Mouse (Mus musculus): ENCODE measurements around the gene Cd24a.

Cd24a gene

DNA sequence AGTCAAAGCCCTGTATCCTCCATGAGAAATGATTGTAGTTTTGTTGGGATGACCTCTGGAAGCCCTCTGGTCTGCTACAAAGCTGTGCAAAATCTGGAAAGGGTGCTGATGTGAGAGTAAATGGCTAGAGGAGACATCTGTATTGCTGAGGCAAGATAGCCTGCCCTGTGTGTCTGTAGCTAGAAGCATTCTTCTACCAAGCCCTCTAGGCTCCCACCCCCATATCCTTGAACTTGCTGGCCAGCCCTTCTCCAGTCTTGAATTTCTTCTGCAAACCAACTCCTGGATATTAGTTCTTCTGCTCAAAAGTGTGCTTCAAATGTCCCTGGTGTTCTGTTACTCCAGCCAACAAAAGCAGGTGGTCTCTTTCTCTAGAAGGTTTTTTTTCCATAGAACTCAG, 51.8 kb downstream of the Cd24a start:
- no peak for DNase-seq

DNA sequence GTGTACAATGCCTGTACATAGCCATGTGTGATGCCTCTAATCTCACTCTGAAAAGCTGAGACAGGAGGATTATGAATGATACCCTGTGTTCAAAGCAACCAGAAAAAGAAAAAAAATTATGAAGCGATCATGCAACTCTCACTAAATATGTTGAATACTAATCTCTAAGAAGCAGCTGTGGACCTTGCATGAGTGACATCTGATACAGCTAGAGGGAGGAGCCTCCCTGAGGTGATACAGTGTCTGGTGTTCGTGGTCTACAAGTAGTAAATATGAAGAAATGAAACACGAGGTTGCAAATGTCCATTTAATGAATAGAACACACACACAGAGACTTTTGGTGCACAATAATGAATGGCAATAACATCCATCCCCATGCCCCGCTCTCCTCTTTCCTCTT, 52.5 kb downstream of the Cd24a start:
- DNase-seq: no peak

DNA sequence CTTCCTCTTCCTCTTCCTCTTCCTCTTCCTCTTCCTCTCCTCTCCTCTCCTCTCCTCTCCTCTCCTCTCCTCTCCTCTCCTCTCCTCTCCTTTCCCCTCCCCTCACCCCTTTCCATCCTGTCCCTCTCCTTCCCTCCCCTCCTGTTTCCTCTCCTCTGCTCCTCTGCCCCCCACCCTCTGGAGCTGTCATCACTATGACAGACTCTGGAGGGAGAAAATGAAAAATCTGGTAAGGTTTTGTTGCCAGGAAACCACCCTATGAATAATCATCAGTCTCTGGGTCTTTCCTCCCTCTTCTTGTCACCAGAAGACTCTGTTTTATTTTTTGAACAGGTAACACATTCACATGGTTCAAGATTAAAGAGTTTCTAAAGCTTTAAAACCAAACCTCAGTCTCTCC, 53.0 kb downstream of the Cd24a start:
- no peak for DNase-seq

DNA sequence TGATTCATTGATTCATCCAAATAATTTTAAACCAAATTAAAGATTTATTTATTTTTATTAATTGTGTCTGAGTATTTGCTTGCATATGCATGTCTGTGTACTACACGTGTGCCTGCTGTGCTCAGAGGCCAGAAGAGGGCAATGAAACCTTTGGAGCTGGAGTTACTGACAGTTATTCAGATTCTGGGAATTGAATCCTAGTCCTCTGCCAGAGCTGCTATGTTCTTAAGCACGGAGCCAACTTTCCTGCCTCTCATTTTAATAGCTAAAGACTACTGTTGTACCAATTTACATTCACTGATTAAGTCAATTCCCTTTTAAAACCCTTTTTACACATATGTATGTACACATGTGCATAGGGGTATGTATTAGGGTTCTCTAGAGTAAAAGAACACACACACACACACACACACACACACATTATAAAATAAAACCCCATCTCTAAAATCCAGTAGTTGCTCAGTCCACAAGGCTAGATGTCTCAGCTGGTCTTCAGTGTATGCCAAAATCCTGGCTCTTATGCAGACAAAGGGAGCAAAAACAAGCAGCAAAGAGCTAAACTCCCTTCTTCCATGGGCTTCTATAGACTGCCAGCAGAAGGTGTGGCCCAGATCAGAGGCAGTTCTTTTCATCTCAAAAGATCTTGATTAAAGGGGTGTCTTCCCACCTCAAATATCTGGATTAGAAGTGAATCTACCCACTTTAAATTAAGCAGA, 53.7 kb downstream of the Cd24a start:
- no peak for DNase-seq

DNA sequence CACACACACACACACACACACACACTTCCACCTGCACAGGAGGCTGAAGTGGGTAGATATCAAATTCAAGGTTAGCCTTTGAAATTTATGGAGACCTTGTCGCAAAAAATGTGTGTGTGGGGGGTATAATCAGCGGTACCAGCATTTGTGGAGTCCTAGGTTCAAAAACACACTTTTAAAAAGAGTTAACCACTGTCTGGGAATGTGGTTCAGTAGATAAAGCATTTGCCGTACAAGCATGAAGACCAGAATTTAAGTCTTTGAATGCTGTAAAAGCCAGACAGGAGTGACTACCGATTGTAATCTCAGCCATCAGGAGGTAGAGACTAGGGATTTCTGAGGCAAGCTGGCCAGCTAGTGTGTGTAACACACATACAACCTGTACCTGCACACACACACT, 55.0 kb downstream of the Cd24a start:
- DNase-seq: no peak

All from cerebellum, postnatal 14 days (tissue).